In the genomic region with DNA sequence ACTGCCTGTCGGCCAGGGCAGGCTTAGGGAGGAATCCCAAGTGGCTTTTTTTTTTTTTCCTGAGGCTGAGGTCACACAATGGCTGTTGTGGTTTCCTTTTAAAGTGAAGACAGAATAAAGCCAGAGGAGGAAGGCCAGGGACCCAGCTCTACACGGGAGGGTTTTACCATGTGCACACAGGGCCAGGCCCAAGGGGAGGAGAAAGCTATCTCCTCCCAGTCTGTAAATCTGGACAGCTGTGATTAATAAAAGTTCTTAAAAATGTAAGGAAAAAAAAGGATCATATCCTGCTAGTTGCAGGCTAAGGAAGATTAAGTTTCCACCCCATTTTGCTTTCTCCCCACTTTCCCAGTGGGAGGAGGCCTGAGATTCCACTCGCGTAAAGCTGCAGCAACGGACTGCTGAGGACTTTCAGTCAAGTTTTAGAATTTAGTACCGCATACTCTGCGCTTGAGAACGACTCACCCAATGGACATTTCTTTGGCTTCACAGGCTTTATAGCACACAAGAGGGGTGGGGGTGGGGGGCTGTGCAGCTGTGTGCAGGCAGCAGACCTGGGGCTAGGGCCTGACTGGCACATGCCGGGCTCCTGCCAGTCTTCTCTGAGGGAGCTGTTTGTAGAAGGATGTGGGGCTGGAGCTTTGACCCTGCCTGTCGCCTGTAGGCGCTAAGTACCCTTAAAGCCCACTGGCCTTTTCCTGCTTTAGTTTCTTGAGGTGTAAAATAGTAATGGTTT, we compare ENCODE assay signal across 8 mouse cellular contexts.
DNase-seq lines count a peak whose midpoint lies in the region; ATAC-seq and TF ChIP-seq lines count a peak whose summit lies in the region.

No protein-coding gene starts in this region.

- no peak for TF ChIP-seq EP300 in lung, postnatal 0 days (IDR thresholded peaks at IDR 0.05)

- H3K36me3 ChIP-seq in lung, postnatal 0 days (ENCODE audit: insufficient read depth, low read length), result 0 out of 2 replicates have a peak, but pooled peaks cover 7% of the 10 kb centered on the region
- peaks cover 7% of the 10 kb centered on the region for H3K36me3 ChIP-seq in intestine, embryonic 15.5 days
- H3K36me3 ChIP-seq in neural tube, embryonic 15.5 days, result peaks cover 15% of the 10 kb centered on the region

- H3K27me3 ChIP-seq in lung, postnatal 0 days (replicated peaks; ENCODE audit: insufficient read depth, low read length), result no peaks in the 10 kb centered on the region
- no peaks in the 10 kb centered on the region for H3K27me3 ChIP-seq in intestine, embryonic 15.5 days (replicated peaks)
- H3K27me3 ChIP-seq in neural tube, embryonic 15.5 days (replicated peaks), result no peaks in the 10 kb centered on the region

- H3K4me2 ChIP-seq in lung, postnatal 0 days (replicated peaks; ENCODE audit: low read depth, low read length), result no peak overlapping the region
- H3K4me2 ChIP-seq in intestine, embryonic 15.5 days (replicated peaks), result peak overlapping the region; percentile 24
- peak overlapping the region; percentile 20; the same call in 1 of the 2 replicates for H3K4me2 ChIP-seq in neural tube, embryonic 15.5 days

- no peak for TF ChIP-seq CTCF in lung, postnatal 0 days (IDR thresholded peaks at IDR 0.05)

- peak overlapping the region; percentile 47; the same call in 1 of the 2 replicates for H3K27ac ChIP-seq in lung, postnatal 0 days (ENCODE audit: low read length)
- H3K27ac ChIP-seq in intestine, embryonic 15.5 days, result peak overlapping the region; percentile 85
- peak overlapping the region; percentile 82 for H3K27ac ChIP-seq in neural tube, embryonic 15.5 days (replicated peaks)

- 25% methylated on average over 11 of the region's 11 CpGs for WGBS in lung, postnatal 0 days
- WGBS in intestine, embryonic 15.5 days, result 26% methylated on average over 11 of the region's 11 CpGs
- 16% methylated on average over 11 of the region's 11 CpGs for WGBS in neural tube, embryonic 15.5 days

- ATAC-seq in lung, postnatal 0 days, result peak; percentile 39; the same call in 1 of the 2 replicates
- ATAC-seq in intestine, embryonic 15.5 days, result peak; percentile 50; the same call in 1 of the 2 replicates
- no peak for ATAC-seq in neural tube, embryonic 15.5 days (ENCODE audit: low FRiP score)

- peak; percentile 60 for DNase-seq in embryo, embryonic 10.5 days (ENCODE audit: low spot score)
- DNase-seq in embryo, embryonic 9.5 days (ENCODE audit: extremely low spot score), result no peak
- peak; percentile 44 for DNase-seq in lung, postnatal 0 days (ENCODE audit: low spot score)
- no peak for DNase-seq in lung, postnatal 10 days
- no peak for DNase-seq in layer of hippocampus, postnatal 10 days (ENCODE audit: low spot score in 2 of 2)
- DNase-seq in ovary, postnatal 10 days (ENCODE audit: low spot score), result no peak

- no peak overlapping the region for H3K9ac ChIP-seq in lung, postnatal 0 days (replicated peaks; ENCODE audit: low read depth)
- peak overlapping the region; percentile 23; the same call in 1 of the 2 replicates for H3K9ac ChIP-seq in intestine, embryonic 15.5 days
- no peak overlapping the region for H3K9ac ChIP-seq in neural tube, embryonic 15.5 days (replicated peaks)

- H3K4me1 ChIP-seq in lung, postnatal 0 days (ENCODE audit: insufficient read depth, low read depth, low read length), result peaks cover 16% of the 10 kb centered on the region; the same call in 1 of the 2 replicates
- peaks cover 50% of the 10 kb centered on the region for H3K4me1 ChIP-seq in intestine, embryonic 15.5 days (replicated peaks)
- peaks cover 65% of the 10 kb centered on the region for H3K4me1 ChIP-seq in neural tube, embryonic 15.5 days

- no peaks in the 10 kb centered on the region for H3K9me3 ChIP-seq in lung, postnatal 0 days (ENCODE audit: low read length)
- no peaks in the 10 kb centered on the region for H3K9me3 ChIP-seq in intestine, embryonic 15.5 days
- H3K9me3 ChIP-seq in neural tube, embryonic 15.5 days (replicated peaks), result no peaks in the 10 kb centered on the region

- H3K4me3 ChIP-seq in lung, postnatal 0 days (ENCODE audit: low read depth, low read length), result no peak overlapping the region
- no peak overlapping the region for H3K4me3 ChIP-seq in intestine, embryonic 15.5 days (replicated peaks)
- no peak overlapping the region for H3K4me3 ChIP-seq in neural tube, embryonic 15.5 days (replicated peaks)

Comparison
In these comparisons a context has a peak if more than half of its experiments do, and no peak if none do; other contexts are left out.
1. DNase-seq: peak in embryo, embryonic 10.5 days (single experiment) and lung, postnatal 0 days (single experiment); none in embryo, embryonic 9.5 days (single experiment), lung, postnatal 10 days (single experiment), layer of hippocampus, postnatal 10 days (0 of 2) and ovary, postnatal 10 days (single experiment).
2. Peak in every context shown above with its lines, with median percentiles within 50 percentile points of each other: H3K27ac ChIP-seq.